Mouse (Mus musculus): ENCODE data around the gene Anxa11.
"Not testable (repeated sequence)": the region's sequence is repeated elsewhere in the genome, so short reads cannot be mapped to it uniquely, and the experiment has no call there.

The Anxa11 gene

GRCm38 (mm10) chr14:25872461-25873415 is 30.8 kb downstream of the Anxa11 start:
- DNase-seq = peak; percentile 63

GRCm38 (mm10) chr14:25876640-25877039 is 34.7 kb downstream of the Anxa11 start:
- not testable (repeated sequence) for DNase-seq

- not testable (repeated sequence) for DNase-seq
Measured at GRCm38 (mm10) chr14:25881769-25882168, 39.8 kb downstream of the Anxa11 start.

DNA sequence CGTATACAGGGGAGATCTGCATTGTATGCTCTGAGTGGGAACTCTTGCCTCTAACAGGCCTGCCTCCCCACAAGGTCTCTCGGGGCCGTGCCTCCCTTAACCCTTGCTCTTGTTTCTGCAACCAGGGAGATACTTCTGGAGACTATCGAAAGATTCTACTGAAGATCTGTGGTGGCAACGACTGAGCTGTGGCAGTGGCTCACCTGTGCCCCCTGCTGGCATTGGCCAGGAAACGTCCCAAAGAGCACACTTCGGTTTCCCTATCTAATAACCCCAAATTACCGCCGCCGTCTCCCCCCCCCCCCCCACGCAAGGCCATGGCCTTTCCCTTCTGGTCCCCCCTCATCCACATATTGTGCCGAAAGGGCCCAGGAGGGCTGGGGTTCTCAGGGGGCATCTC is 43.9 kb downstream of the Anxa11 start:
- not testable (repeated sequence) for DNase-seq

DNA sequence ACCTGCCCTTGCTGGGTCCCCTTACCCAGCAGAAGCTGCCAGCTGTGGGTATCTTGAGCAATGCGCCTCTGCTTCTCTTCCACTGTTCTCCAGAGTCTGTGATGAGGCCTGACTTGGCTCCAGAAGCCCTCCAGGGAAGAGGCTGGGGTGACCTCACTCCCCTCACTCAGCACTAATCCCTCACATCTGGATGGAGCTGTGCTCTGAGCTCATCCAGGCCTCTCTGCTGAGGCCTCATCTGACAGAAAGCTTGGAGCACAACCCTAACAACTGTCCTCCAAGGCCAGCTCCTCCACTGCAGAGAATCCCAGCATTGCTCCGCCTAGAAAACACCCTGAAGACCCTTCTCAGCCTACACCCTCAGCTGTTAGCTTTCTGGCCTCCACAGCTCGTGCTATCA is 52.6 kb downstream of the Anxa11 start:
- not testable (repeated sequence) for DNase-seq

DNA sequence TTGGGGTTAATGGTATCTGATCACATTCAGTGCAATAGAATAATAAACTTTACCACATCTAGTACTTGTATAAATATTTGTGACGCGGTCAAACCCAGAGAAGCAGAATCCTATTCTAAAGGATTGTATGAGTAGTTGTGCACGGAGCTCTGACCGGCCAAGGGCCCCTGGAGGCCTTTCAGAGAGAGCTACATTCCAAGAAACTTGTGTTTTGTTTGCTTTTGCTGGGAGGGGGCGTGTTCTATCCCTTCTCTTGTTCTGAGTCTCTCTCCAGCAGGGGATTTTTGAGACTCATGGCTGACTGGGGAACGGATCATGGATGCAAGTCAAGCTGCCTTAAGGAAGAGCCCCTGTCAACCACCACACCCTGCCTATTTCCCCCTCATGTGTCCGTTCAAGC is 53.7 kb downstream of the Anxa11 start:
- DNase-seq = not testable (repeated sequence)

- not testable (repeated sequence) for DNase-seq
Measured at GRCm38 (mm10) chr14:25903000-25903399, 61.0 kb downstream of the Anxa11 start, which contains the start of gene Plac9a. TSS of gene Plac9a (minus strand) at chr14:25903100.

DNA sequence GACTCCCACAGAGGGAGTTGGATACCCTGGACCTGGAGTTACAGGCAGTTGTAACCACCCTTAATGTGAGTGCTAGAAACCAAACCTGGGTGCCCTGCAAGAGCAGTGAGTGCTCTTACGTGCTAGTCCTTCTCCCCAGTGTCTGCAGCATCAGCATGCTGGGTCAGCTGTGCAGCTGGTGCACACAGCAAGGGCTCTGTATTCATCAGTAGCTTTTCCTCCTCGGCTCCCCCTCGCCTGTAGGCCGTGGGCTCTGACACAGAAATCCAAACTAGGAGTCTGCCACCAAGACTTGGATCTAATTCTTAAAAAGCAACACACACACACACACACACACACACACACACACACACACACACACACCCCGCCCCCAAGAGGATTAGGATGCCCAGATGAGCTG is 63.3 kb downstream of the Anxa11 start:
- DNase-seq = peak; percentile 1

- DNase-seq = not testable (repeated sequence)
Measured at GRCm38 (mm10) chr14:25907272-25907671, 65.3 kb downstream of the Anxa11 start.

DNA sequence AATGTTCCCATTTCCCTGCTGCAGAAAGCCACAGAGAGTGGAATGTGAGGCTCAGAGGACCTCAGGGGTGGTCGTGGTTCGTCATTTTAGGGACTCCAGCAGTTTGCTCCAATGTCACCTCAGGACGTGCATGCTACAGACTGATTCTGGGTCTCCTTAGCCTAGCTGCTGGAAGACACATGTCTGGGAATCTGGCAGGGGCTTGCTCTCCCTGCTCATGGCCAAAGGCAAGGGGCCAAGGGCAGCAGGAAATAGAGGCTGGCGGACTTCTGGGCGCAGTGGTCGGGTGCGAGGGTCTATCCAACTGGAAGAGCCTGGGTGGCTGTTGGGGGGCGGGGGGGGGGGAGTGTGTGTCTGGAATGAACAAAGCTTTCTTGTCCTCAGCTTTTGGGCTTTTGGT is 67.0 kb downstream of the Anxa11 start:
- not testable (repeated sequence) for DNase-seq

DNA sequence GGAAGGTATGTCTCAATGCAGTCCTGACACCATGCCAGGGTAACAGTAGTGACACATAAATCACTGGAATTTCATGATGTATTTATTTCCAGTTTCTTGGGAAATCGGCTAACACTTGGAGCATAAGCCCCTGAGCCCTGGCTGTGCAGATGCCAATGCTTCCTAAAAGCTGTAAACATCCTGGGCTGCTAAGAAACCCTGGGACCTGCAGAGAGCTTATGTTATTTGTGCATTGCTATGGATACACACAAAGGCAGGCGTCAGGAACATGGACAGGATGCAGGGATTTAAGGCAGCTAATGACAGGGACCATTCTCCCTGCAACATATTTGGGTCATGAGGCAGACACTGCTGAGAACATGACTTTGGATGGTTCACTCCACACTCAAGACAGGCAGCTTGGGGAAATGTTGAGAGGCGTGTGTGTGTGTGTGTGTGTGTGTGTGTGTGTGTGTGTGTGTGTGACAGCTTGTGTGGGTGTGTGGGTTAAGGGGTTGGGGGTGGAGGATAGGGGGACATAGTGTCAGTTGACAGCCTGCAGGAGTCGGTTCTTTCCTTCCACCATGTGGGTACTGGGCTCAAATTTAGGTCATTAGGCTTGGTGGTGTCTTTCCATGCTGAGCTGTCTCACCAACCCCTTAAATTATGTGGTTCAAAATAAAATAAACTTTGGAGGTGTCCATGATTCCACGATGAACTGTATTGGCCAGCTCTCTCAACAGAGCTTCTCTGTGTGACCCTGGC is 76.6 kb downstream of the Anxa11 start:
- not testable (repeated sequence) for DNase-seq

DNA sequence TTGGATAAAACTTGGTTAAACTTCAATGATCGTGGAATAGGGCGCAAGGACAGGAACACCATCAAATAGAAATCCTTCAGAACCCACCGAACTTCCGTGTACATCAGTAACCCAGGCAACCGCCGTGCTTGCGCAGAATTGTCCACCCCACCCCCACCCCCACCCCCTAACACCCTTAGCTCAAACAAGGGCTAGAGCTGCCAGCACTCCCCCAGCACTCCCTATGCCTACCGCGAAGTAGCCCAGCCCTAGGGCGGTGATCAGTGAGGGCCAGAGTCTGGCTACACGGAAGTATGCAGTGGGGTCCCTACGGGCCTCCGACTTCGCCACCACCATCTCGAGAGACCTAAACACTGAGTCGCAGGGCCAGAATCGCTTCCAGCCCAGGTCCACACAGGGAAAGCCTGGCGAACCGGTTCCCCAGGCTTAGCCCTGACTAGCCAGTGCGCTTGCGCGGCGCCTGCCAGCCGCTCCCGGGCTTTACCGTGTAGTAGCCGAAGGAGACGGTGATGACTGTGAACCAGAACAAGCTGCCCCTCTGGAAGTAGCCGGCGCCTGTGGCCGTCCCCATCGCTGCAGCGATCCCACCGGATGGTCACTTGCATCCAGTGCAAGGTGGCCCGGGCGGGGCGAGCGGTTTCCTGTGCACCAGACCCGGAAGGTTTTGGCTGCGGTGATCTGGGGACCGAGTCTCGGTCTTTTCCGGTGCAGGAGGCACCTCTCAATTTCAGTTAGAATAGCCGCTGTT is 85.0 kb downstream of the Anxa11 start:
- DNase-seq = not testable (repeated sequence)

- not testable (repeated sequence) for DNase-seq
Measured at GRCm38 (mm10) chr14:25927562-25927881, 85.6 kb downstream of the Anxa11 start, which contains the start of gene Tmem254a. TSS of gene Tmem254a (minus strand) at chr14:25927672.
